In genomic region chr14:26591353-26591752, GRCm38 (mm10) we compare ENCODE assay signal across 18 mouse cellular contexts. TPM values are rescaled to one million over a fixed set of nuclear protein-coding genes. Genes with fewer than 3 reads are reported as not detected.
DNase-seq lines count a peak whose midpoint lies in the region; ATAC-seq and TF ChIP-seq lines count a peak whose summit lies in the region.
"Had no signal": no experiment of that assay in that cellular context is flagged by ENCODE, and none has a peak within 500 bp of the region (broad histone marks: within the 10 kb centered on the region; RNA-seq: fewer than 3 reads in every experiment).

No protein-coding gene starts in this region.

- H3K4me1 ChIP-seq in heart, embryonic 16.5 days (ENCODE audit: control insufficient read depth, insufficient read depth, low read length), result peaks cover 8% of the 10 kb centered on the region
- peaks cover 18% of the 10 kb centered on the region for H3K4me1 ChIP-seq in thymus, adult 2 months (replicated peaks; ENCODE audit: control insufficient read depth, insufficient read depth, low read length)
- H3K4me1 ChIP-seq in liver, embryonic 12.5 days, result peaks cover 89% of the 10 kb centered on the region
- no peaks in the 10 kb centered on the region for H3K4me1 ChIP-seq in stomach, postnatal 0 days (replicated peaks; ENCODE audit: control insufficient read depth, insufficient read depth)
- no peaks in the 10 kb centered on the region for H3K4me1 ChIP-seq in forebrain, embryonic 13.5 days
- H3K4me1 ChIP-seq: limb, embryonic 12.5 days had no signal

- no peak overlapping the region for H3K27ac ChIP-seq in heart, embryonic 16.5 days (ENCODE audit: low read length)
- H3K27ac ChIP-seq in thymus, adult 2 months (ENCODE audit: control insufficient read depth, insufficient read depth, low read length), result peak overlapping the region; percentile 30; the same call in 1 of the 2 replicates
- 0 out of 2 replicates have a peak overlapping the region, but pooled peaks have one; percentile 65 for H3K27ac ChIP-seq in liver, embryonic 12.5 days
- no peak overlapping the region for H3K27ac ChIP-seq in stomach, postnatal 0 days (replicated peaks)
- no peak overlapping the region for H3K27ac ChIP-seq in forebrain, embryonic 13.5 days
- H3K27ac ChIP-seq: embryonic facial prominence, embryonic 12.5 days; limb, embryonic 12.5 days had no signal

- no peak overlapping the region for H3K9ac ChIP-seq in heart, embryonic 16.5 days (ENCODE audit: low read length)
- no peak overlapping the region for H3K9ac ChIP-seq in liver, embryonic 12.5 days
- H3K9ac ChIP-seq in stomach, postnatal 0 days (ENCODE audit: low read length), result no peak overlapping the region
- H3K9ac ChIP-seq in forebrain, embryonic 13.5 days, result no peak overlapping the region
- H3K9ac ChIP-seq: embryonic facial prominence, embryonic 12.5 days; limb, embryonic 12.5 days had no signal

- DNase-seq in heart, postnatal 36 days, result no peak
- DNase-seq in thymus, adult 2 months, result no peak
- DNase-seq in thymus, postnatal 4 days, result no peak
- no peak for DNase-seq in stomach, postnatal 0 days (ENCODE audit: low spot score)
- DNase-seq: adrenal gland, postnatal 25 days; B cell, adult 2 months; cerebellum, postnatal 25 days; heart, adult 18-20 months; heart, postnatal 4 days; kidney, postnatal 4 days; layer of hippocampus, postnatal 36 days had no signal

- intact Hi-C loops in heart, postnatal 36 days (cut with DNase I), result no loop called here

- no peaks in the 10 kb centered on the region for H3K9me3 ChIP-seq in heart, embryonic 16.5 days (replicated peaks; ENCODE audit: control insufficient read depth, low read length)
- no peaks in the 10 kb centered on the region for H3K9me3 ChIP-seq in liver, embryonic 12.5 days (replicated peaks)
- no peaks in the 10 kb centered on the region for H3K9me3 ChIP-seq in stomach, postnatal 0 days (ENCODE audit: control insufficient read depth, low read length)
- H3K9me3 ChIP-seq in forebrain, embryonic 13.5 days (replicated peaks), result no peaks in the 10 kb centered on the region
- H3K9me3 ChIP-seq: embryonic facial prominence, embryonic 12.5 days; limb, embryonic 12.5 days had no signal

- no peak for TF ChIP-seq POLR2A in thymus, adult 2 months (IDR thresholded peaks at IDR 0.05; ENCODE audit: control insufficient read depth, extremely low read depth, insufficient read depth, low read length, poor library complexity)

- no peak for TF ChIP-seq EP300 in stomach, postnatal 0 days (optimal IDR thresholded peaks at IDR 0.05)

- no peak for TF ChIP-seq CTCF in thymus, adult 2 months (IDR thresholded peaks at IDR 0.05; ENCODE audit: borderline replicate concordance, control insufficient read depth, extremely low read depth, insufficient read depth, low read length, poor library complexity)
- peak; percentile 41 for TF ChIP-seq CTCF in stomach, postnatal 0 days (IDR thresholded peaks at IDR 0.05; ENCODE audit: low read depth)

- H3K36me3 ChIP-seq in heart, embryonic 16.5 days (ENCODE audit: control insufficient read depth, insufficient read depth), result 0 out of 2 replicates have a peak, but pooled peaks cover 2% of the 10 kb centered on the region
- H3K36me3 ChIP-seq in thymus, adult 2 months (ENCODE audit: control insufficient read depth, insufficient read depth, low read length), result no peaks in the 10 kb centered on the region
- peaks cover 6% of the 10 kb centered on the region for H3K36me3 ChIP-seq in liver, embryonic 12.5 days
- no peaks in the 10 kb centered on the region for H3K36me3 ChIP-seq in stomach, postnatal 0 days (ENCODE audit: control insufficient read depth, insufficient read depth, low read length)
- peaks cover 31% of the 10 kb centered on the region for H3K36me3 ChIP-seq in forebrain, embryonic 13.5 days (ENCODE audit: poor library complexity, severe bottlenecking)

- no peak overlapping the region for H3K4me3 ChIP-seq in heart, embryonic 16.5 days (ENCODE audit: low read length)
- no peak overlapping the region for H3K4me3 ChIP-seq in thymus, adult 2 months (ENCODE audit: control insufficient read depth, insufficient read depth, low read length)
- H3K4me3 ChIP-seq in liver, embryonic 12.5 days, result no peak overlapping the region
- no peak overlapping the region for H3K4me3 ChIP-seq in stomach, postnatal 0 days (ENCODE audit: low read depth, low read length)
- no peak overlapping the region for H3K4me3 ChIP-seq in forebrain, embryonic 13.5 days
- H3K4me3 ChIP-seq: embryonic facial prominence, embryonic 12.5 days; limb, embryonic 12.5 days had no signal

- no peak overlapping the region for H3K4me2 ChIP-seq in heart, embryonic 16.5 days (ENCODE audit: low read depth, low read length)
- no peak overlapping the region for H3K4me2 ChIP-seq in liver, embryonic 12.5 days
- no peak overlapping the region for H3K4me2 ChIP-seq in stomach, postnatal 0 days (replicated peaks; ENCODE audit: low read depth)
- H3K4me2 ChIP-seq in forebrain, embryonic 13.5 days, result no peak overlapping the region
- H3K4me2 ChIP-seq: embryonic facial prominence, embryonic 12.5 days; limb, embryonic 12.5 days had no signal

- ATAC-seq in heart, embryonic 16.5 days (replicated peaks; ENCODE audit: extremely low read depth, insufficient read depth, low FRiP score), result peak; percentile 32
- ATAC-seq in liver, embryonic 12.5 days, result no peak
- no peak for ATAC-seq in stomach, postnatal 0 days (ENCODE audit: low FRiP score, low TSS enrichment)
- no peak for ATAC-seq in cerebellum, adult (ENCODE audit: insufficient number of reproducible peaks, low FRiP score, low TSS enrichment)
- ATAC-seq in forebrain, embryonic 13.5 days, result no peak
- ATAC-seq: intestine, embryonic 16.5 days had no signal

- H3K27me3 ChIP-seq in heart, embryonic 16.5 days (ENCODE audit: control insufficient read depth, insufficient read depth, low read length), result no peaks in the 10 kb centered on the region
- no peaks in the 10 kb centered on the region for H3K27me3 ChIP-seq in thymus, adult 2 months (ENCODE audit: control insufficient read depth, insufficient read depth, low read length)
- H3K27me3 ChIP-seq in liver, embryonic 12.5 days (replicated peaks), result no peaks in the 10 kb centered on the region
- H3K27me3 ChIP-seq in stomach, postnatal 0 days (ENCODE audit: control insufficient read depth, insufficient read depth, low read length), result no peaks in the 10 kb centered on the region
- no peaks in the 10 kb centered on the region for H3K27me3 ChIP-seq in forebrain, embryonic 13.5 days
- H3K27me3 ChIP-seq: embryonic facial prominence, embryonic 12.5 days; limb, embryonic 12.5 days had no signal

RNA-seq across cellular contexts. Expression of gene Dennd6a, which starts 17.7 kb away (rescaled TPM):
- 18.6 and 21.3 TPM in 2 replicates for polyA plus RNA-seq in heart, embryonic 16.5 days (2015; fragmentation: Nextera tagmentation; extraction: Ambion mirVana)
- 10 to 100 TPM; 16.3 TPM for total RNA-seq in heart, postnatal 36 days (2021)
- 17.1 and 19.7 TPM in 2 replicates for polyA plus RNA-seq in thymus, adult 2 months (2012; rRNA removed)
- polyA plus RNA-seq in liver, embryonic 12.5 days (2016; fragmentation: Nextera tagmentation; extraction: Ambion mirVana), result 18.2 and 19.3 TPM in 2 replicates
- 27.0 TPM in 2 replicates for polyA plus RNA-seq in stomach, postnatal 0 days (2015; fragmentation: Nextera tagmentation; extraction: Ambion mirVana)
- 26.9 and 27.0 TPM in 2 replicates for polyA plus RNA-seq in forebrain, embryonic 13.5 days (2015; fragmentation: Nextera tagmentation; extraction: Ambion mirVana)

RNA-seq across cellular contexts. Expression of gene Arf4, which starts 46.5 kb away (rescaled TPM):
- 378 and 406 TPM in 2 replicates for polyA plus RNA-seq in heart, embryonic 16.5 days (2015; fragmentation: Nextera tagmentation; extraction: Ambion mirVana)
- total RNA-seq in heart, postnatal 36 days (2021), result 10 to 100 TPM; 66.7 to 78.0 TPM
- polyA plus RNA-seq in thymus, adult 2 months (2012; rRNA removed), result 134 and 160 TPM in 2 replicates
- 203 and 206 TPM in 2 replicates for polyA plus RNA-seq in liver, embryonic 12.5 days (2016; fragmentation: Nextera tagmentation; extraction: Ambion mirVana)
- polyA plus RNA-seq in stomach, postnatal 0 days (2015; fragmentation: Nextera tagmentation; extraction: Ambion mirVana), result 411 and 419 TPM in 2 replicates
- polyA plus RNA-seq in forebrain, embryonic 13.5 days (2015; fragmentation: Nextera tagmentation; extraction: Ambion mirVana), result 634 and 654 TPM in 2 replicates

RNA-seq across cellular contexts. Expression of gene Slmap, which starts 56.6 kb away (rescaled TPM):
- polyA plus RNA-seq in heart, embryonic 16.5 days (2015; fragmentation: Nextera tagmentation; extraction: Ambion mirVana), result 121 and 144 TPM in 2 replicates
- 100 to 1,000 TPM; 283 to 332 TPM for total RNA-seq in heart, postnatal 36 days (2021)
- polyA plus RNA-seq in thymus, adult 2 months (2012; rRNA removed), result 20.9 and 34.0 TPM in 2 replicates
- polyA plus RNA-seq in liver, embryonic 12.5 days (2016; fragmentation: Nextera tagmentation; extraction: Ambion mirVana), result 20.2 and 20.6 TPM in 2 replicates
- 69.0 and 76.5 TPM in 2 replicates for polyA plus RNA-seq in stomach, postnatal 0 days (2015; fragmentation: Nextera tagmentation; extraction: Ambion mirVana)
- 12.1 and 12.7 TPM in 2 replicates for polyA plus RNA-seq in forebrain, embryonic 13.5 days (2015; fragmentation: Nextera tagmentation; extraction: Ambion mirVana)

Comparison
In these comparisons a context has a peak if more than half of its experiments do, and no peak if none do; other contexts are left out.
1. H3K27ac ChIP-seq: peak in thymus, adult 2 months (single experiment) and liver, embryonic 12.5 days (single experiment); none in heart, embryonic 16.5 days (single experiment), stomach, postnatal 0 days (single experiment) and forebrain, embryonic 13.5 days (single experiment).